Mouse (Mus musculus) embryonic facial prominence, embryonic 14.5 days (tissue): ENCODE measurements around the gene Ddhd1. TPM values are rescaled to one million over a fixed set of nuclear protein-coding genes. Genes with fewer than 3 reads are reported as not detected.

ENCODE experiments used
- ATAC-seq: fragments of 200-750 bp; cut with Nextera tagmentation; 2 replicates; pipeline ENCODE4 v1.8.0; 2017; ENCODE audit warnings: low read depth, moderate number of reproducible peaks, moderate TSS enrichment
- DNase-seq: peaks from one replicate; pipeline ENCODE4 v3.0.0-alpha.2; 2015; ENCODE audit warnings: low spot score
- H3K27ac ChIP-seq: fragments of 300-500 bp; sonication (generic); replicated peaks from 2 replicates; pipeline ENCODE4 v1.5.1; 2014; ENCODE audit warnings: low read depth, mild to moderate bottlenecking, low read length, moderate library complexity
- H3K27me3 ChIP-seq: fragments of 300-500 bp; sonication (generic); replicated peaks from 2 replicates; pipeline ENCODE4 v1.6.1; 2014; ENCODE audit warnings: low read length; ENCODE audit not compliant: control insufficient read depth, insufficient read depth
- H3K36me3 ChIP-seq: fragments of 300-500 bp; sonication (generic); 2 replicates; pipeline ENCODE4 v1.6.1; 2014; ENCODE audit warnings: low read length, mixed read lengths; ENCODE audit not compliant: control insufficient read depth, insufficient read depth
- H3K4me1 ChIP-seq: fragments of 300-500 bp; sonication (generic); 2 replicates; pipeline ENCODE4 v1.6.1; 2014; ENCODE audit warnings: antibody characterized with exemption, low read length; ENCODE audit not compliant: control insufficient read depth, insufficient read depth
- H3K4me2 ChIP-seq: fragments of 300-500 bp; sonication (generic); 2 replicates; pipeline ENCODE4 v1.6.1; 2014; ENCODE audit warnings: low read depth, mild to moderate bottlenecking, low read length, moderate library complexity, mixed read lengths
- H3K4me3 ChIP-seq: fragments of 300-500 bp; sonication (generic); 2 replicates; pipeline ENCODE4 v1.5.1; 2014; ENCODE audit warnings: low read depth, mild to moderate bottlenecking, low read length
- H3K9ac ChIP-seq: fragments of 300-500 bp; sonication (generic); 2 replicates; pipeline ENCODE4 v1.6.1; 2014; ENCODE audit warnings: low read depth, mild to moderate bottlenecking, low read length, moderate library complexity, mixed read lengths
- H3K9me3 ChIP-seq: fragments of 300-500 bp; sonication (generic); 2 replicates; pipeline ENCODE4 v1.6.1; 2016; ENCODE audit warnings: low read length; ENCODE audit not compliant: control insufficient read depth
- WGBS: fragments of 180-500 bp; shearing (Covaris S2); extraction: QIAGEN DNeasy Blood & Tissue Kit; methylation state at CpG from one replicate; pipeline ENCODE4 v1.1.7; 2014; 5-methylcytosine and 5-hydroxymethylcytosine counted together
- polyA plus RNA-seq: library from polyadenylated mRNA; unstranded; fragments of >200 nt; fragmentation: Nextera tagmentation; extraction: Ambion mirVana; gene quantifications from 2 replicates; pipeline ENCODE4 v1.2.1, GENCODE M21; 2014

Gene Ddhd1
- polyA plus RNA-seq, result 7.6 and 8.0 TPM in 2 replicates

DNA sequence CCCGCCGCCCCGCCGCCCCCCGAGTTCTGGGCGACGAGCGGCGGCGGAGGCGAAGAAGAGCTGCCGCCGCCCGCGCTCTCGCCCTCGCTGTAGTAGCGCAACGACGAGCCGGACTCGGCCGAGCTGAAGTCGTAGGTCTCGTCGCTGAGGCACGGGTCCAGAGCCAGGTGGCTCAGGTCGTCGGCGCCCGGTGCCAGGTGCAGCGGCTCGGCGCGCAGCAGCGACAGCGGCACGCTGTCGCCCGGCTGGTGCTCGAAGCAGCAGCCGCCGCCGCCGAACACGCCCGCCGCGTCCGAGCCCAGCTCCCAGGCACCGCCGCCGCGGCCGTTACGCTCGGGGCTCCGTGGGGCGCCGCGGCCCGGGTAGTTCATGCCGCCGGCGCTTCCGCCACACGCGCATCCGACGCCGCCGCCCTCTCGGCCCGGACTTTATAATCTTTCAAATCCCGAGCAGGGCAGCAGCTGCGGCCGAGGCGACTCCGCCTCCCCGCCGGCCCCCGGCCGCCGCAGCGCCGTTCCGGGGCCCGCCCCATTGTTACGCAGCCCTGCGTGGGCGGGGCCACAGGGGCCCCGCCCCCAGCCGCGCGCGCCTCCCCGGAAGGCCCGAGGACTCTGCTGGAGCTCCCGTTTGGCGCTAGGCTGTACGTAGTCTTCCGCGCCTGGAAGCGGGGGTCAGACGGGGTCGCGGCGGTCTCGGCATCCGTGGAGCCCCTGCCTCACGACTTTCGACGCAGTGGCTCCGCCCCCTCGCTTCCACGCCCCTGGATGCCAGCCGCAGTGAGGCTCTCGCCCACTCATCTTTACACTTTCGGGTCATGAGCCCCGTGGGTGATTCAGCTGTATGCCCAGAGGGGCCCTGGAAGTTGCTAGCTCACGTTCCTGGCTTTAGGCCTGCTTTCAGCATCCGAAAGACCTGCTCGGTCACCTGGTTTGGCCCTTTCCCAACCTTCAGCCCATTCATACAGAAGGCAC is at the start of gene Ddhd1:
TSS of gene Ddhd1 (minus strand) at position 503 of the 971 bp plus-strand sequence.
- 2% methylated on average over 32 of the region's 123 CpGs for WGBS
- DNase-seq (peak; percentile 92), ATAC-seq (peak; percentile 96)
- no peaks in the 10 kb centered on the region for H3K9me3 ChIP-seq
- peak within 1 kb of the TSS; percentile 87 for H3K27ac ChIP-seq
- H3K4me2 ChIP-seq, result peak within 1 kb of the TSS; percentile 97
- H3K9ac ChIP-seq, result peak within 1 kb of the TSS; percentile 87
- peaks cover 9% of the 10 kb centered on the region for H3K4me1 ChIP-seq
- peak within 1 kb of the TSS; percentile 82 for H3K4me3 ChIP-seq
- H3K36me3 ChIP-seq, result no peaks in the 10 kb centered on the region
- H3K27me3 ChIP-seq, result no peaks in the 10 kb centered on the region

- no peaks in the 10 kb centered on the region for H3K36me3 ChIP-seq
- no peak overlapping the region for H3K4me3 ChIP-seq
- H3K9me3 ChIP-seq, result 0 out of 2 replicates have a peak, but pooled peaks cover 4% of the 10 kb centered on the region
- ATAC-seq, result no peak
- H3K4me1 ChIP-seq, result no peaks in the 10 kb centered on the region
- 72% methylated on average over 3 of the region's 3 CpGs for WGBS
- H3K27me3 ChIP-seq, result no peaks in the 10 kb centered on the region
- no peak overlapping the region for H3K9ac ChIP-seq
- no peak overlapping the region for H3K27ac ChIP-seq
- H3K4me2 ChIP-seq, result no peak overlapping the region
- no peak for DNase-seq
These were observed 49.4 kb upstream of the Ddhd1 start for GRCm38 (mm10) chr14:45707176-45707910.

GRCm38 (mm10) chr14:45700031-45700572 is 42.2 kb upstream of the Ddhd1 start:
- no peak overlapping the region for H3K9ac ChIP-seq
- WGBS, result 69% methylated on average over 6 of the region's 6 CpGs
- H3K4me1 ChIP-seq, result no peaks in the 10 kb centered on the region
- no peak overlapping the region for H3K27ac ChIP-seq
- 0 out of 2 replicates have a peak, but pooled peaks cover 4% of the 10 kb centered on the region for H3K9me3 ChIP-seq
- DNase-seq, result no peak
- no peak overlapping the region for H3K4me3 ChIP-seq
- no peaks in the 10 kb centered on the region for H3K36me3 ChIP-seq
- no peak for ATAC-seq
- no peak overlapping the region for H3K4me2 ChIP-seq
- H3K27me3 ChIP-seq, result no peaks in the 10 kb centered on the region

DNA sequence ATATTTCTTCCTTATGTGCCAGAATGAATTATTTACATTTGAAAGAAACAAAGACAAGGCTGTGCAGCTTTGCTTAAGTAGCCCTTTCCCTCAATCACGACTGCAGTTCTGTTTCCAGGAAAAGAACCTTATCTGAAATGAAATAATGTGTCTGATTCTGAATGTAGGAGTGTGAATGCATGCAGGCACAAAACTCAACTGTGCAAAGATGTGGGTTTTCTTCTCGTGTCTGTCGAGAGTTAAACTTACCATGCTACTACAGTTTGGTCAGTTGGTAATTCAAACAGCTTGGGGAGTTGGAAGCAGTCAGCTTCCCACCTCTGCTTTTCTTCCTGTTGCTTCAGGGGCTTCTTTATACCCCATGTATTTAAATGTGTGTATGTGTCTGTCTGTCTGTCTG is 40.9 kb upstream of the Ddhd1 start:
- no peaks in the 10 kb centered on the region for H3K4me1 ChIP-seq
- no peaks in the 10 kb centered on the region for H3K9me3 ChIP-seq
- no peak overlapping the region for H3K4me2 ChIP-seq
- ATAC-seq (no peak), DNase-seq (no peak)
- 51% methylated on average over 3 of the region's 3 CpGs for WGBS
- H3K9ac ChIP-seq, result no peak overlapping the region
- no peak overlapping the region for H3K4me3 ChIP-seq
- H3K27ac ChIP-seq, result no peak overlapping the region
- no peaks in the 10 kb centered on the region for H3K36me3 ChIP-seq
- no peaks in the 10 kb centered on the region for H3K27me3 ChIP-seq

- Histone ChIP-seq H3K9me3 (no peaks in the 10 kb centered on the region), H3K4me2 (no peak overlapping the region), H3K4me3 (no peak overlapping the region), H3K27me3 (no peaks in the 10 kb centered on the region), H3K9ac (no peak overlapping the region), H3K4me1 (no peaks in the 10 kb centered on the region), H3K27ac (no peak overlapping the region), H3K36me3 (no peaks in the 10 kb centered on the region)
- 96% methylated on average over 2 of the region's 2 CpGs for WGBS
- DNase-seq (no peak), ATAC-seq (no peak)
These were observed 38.2 kb upstream of the Ddhd1 start for GRCm38 (mm10) chr14:45696098-45696497.

DNA sequence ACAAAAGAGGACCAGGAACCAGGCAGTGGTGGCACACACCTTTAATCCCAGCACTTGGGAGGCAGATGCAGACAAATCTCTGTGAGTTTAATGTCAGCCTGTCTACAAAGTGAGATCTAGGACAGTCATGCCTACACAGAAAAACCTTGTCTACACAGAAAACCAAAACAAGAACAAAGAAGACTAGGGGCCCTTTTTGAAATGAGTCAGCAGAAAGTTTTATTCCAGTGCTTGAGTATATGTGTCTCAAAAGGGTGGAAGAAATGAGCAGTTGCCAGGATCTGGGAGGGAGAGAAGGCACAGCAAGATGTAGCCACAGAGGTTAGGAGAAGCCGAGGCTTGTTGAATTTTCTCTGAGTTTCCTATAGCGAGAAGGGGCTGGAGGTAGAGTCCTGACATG is 35.9 kb upstream of the Ddhd1 start:
- 93% methylated on average over 2 of the region's 2 CpGs for WGBS
- H3K27me3 ChIP-seq, result no peaks in the 10 kb centered on the region
- H3K4me1 ChIP-seq, result no peaks in the 10 kb centered on the region
- H3K4me2 ChIP-seq, result no peak overlapping the region
- no peak overlapping the region for H3K27ac ChIP-seq
- H3K4me3 ChIP-seq, result no peak overlapping the region
- H3K9me3 ChIP-seq, result no peaks in the 10 kb centered on the region
- no peak for ATAC-seq
- no peaks in the 10 kb centered on the region for H3K36me3 ChIP-seq
- H3K9ac ChIP-seq, result no peak overlapping the region
- no peak for DNase-seq

DNA sequence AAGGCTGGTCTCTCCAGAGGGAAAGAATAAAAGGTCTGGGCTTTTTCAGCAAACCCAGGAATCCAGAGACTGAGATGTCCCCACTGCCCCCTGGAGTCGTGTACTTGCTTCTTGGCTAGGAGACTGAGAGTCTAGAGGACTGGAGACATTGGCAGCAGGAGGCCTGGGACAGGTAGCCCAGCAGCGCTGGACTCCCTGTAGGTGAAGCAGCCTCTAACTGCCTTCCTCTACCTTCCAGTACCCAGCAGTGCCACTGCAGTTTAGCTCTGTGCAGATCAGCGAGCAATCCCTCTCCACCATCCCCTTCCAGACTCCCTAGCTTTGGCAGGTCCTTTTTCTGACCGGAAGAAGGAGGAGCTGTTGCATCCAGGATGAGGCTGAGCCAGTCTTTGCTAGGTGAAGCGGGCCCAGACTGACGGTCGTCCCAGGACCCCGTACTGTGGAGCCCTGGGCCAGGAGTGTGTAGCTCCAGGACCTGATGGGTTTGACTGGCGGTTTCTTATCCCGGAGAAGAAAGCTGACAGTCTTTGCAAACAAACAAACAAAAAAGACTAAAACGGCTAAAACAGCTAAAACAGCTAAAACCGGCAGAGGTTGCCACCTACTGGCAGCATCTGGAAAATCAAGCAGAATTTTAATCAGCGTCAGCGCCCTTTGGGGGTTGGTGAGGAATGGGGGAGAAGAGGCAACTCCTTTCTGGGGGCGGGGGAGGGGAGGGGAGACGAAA is 32.7 kb upstream of the Ddhd1 start:
- peak overlapping the region; percentile 58 for H3K4me2 ChIP-seq
- H3K9ac ChIP-seq, result peak overlapping the region; percentile 67
- no peaks in the 10 kb centered on the region for H3K9me3 ChIP-seq
- 2% methylated on average over 16 of the region's 16 CpGs for WGBS
- H3K27me3 ChIP-seq, result no peaks in the 10 kb centered on the region
- peak overlapping the region; percentile 47 for H3K4me3 ChIP-seq
- no peaks in the 10 kb centered on the region for H3K4me1 ChIP-seq
- peak; percentile 69 for DNase-seq
- no peak overlapping the region for H3K27ac ChIP-seq
- ATAC-seq, result peak; percentile 90
- no peaks in the 10 kb centered on the region for H3K36me3 ChIP-seq

DNA sequence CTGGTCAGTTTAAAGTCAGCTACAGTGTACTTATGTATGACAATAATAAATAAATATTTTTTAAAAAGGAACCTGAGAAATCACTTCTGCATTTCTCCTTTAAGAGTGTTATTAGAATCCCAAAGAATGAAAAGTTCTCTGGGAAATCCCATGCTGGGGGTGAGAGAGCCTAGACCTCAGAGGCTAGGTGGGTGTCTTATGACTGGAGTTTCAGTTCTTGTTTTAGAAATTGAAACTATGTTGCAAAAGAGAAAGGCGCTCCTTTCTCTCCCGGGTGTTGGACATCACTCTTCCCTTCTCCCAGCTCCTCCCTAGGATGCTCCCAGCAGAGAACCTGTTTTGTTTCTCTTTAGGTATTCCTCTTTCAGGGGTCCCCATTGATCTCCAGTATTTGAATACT is 27.4 kb upstream of the Ddhd1 start:
- Histone ChIP-seq H3K27me3 (no peaks in the 10 kb centered on the region), H3K4me2 (no peak overlapping the region), H3K27ac (no peak overlapping the region), H3K4me3 (no peak overlapping the region), H3K9me3 (no peaks in the 10 kb centered on the region), H3K36me3 (no peaks in the 10 kb centered on the region), H3K9ac (no peak overlapping the region), H3K4me1 (no peaks in the 10 kb centered on the region)
- ATAC-seq (no peak), DNase-seq (no peak)
- WGBS, result 83% methylated on average over 2 of the region's 2 CpGs
